Mouse (Mus musculus) stomach, postnatal 0 days (tissue): ENCODE data around the gene Ppdpf.

Source experiments
- CTCF ChIP-seq: IDR thresholded peaks from 2 replicates; pipeline ENCODE4 v1.5.1; 2016; ENCODE audit warnings: antibody characterized with exemption, low read depth, mild to moderate bottlenecking, moderate library complexity
- EP300 ChIP-seq: optimal IDR thresholded peaks from 2 replicates; pipeline ENCODE3; 2016; ENCODE audit warnings: antibody characterized with exemption

- TF ChIP-seq CTCF (no peak), EP300 (no peak)
Measured at GRCm38 (mm10) chr2:181178015-181178414, 9.0 kb upstream of the Ppdpf start.
